In the genomic region with DNA sequence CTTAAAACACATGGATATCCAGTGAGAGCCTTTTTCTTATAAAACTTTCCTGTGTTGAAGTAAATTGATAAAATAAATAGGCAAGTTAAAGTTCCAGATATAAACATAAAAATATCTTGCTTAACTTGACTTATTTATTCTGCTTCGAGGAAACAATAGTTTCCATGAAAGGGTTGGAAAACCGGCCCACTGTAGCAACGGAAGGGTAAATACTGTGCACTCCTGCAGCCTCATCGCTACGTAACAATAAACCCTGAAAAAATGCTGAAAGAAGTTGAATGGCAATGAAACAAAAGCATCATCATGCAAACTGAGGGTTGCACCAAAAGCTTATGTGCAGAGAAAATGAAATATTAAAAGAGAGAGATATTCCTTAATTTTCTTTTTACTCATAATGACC, we compare ENCODE assay signal across 9 mouse cellular contexts.
DNase-seq lines count a peak whose midpoint lies in the region; ATAC-seq and TF ChIP-seq lines count a peak whose summit lies in the region.
"Had no signal": no experiment of that assay in that cellular context is flagged by ENCODE, and none has a peak within 500 bp of the region (broad histone marks: within the 10 kb centered on the region; RNA-seq: fewer than 3 reads in every experiment).

No protein-coding gene starts in this region.

- peak overlapping the region; percentile 22 for H3K4me2 ChIP-seq in neural tube, embryonic 11.5 days (ENCODE audit: low read depth)
- H3K4me2 ChIP-seq in liver, embryonic 15.5 days = no peak overlapping the region

- 67% methylated on average over 5 of the region's 5 CpGs for WGBS in neural tube, embryonic 11.5 days
- 52% methylated on average over 5 of the region's 5 CpGs for WGBS in liver, embryonic 15.5 days (ENCODE audit: insufficient replicate concordance)

- intact Hi-C loops in gastrocnemius, adult 2 months (cut with DNase I) = loop anchor here (5.0 to 10.0 kb wide), 3 partner anchors 100 to 937 kb away; no protein-coding TSS in a partner anchor

- ATAC-seq in neural tube, embryonic 11.5 days (ENCODE audit: insufficient read depth, low FRiP score, low TSS enrichment) = no peak
- ATAC-seq in liver, embryonic 15.5 days (ENCODE audit: insufficient read depth) = no peak

- H3K4me1 ChIP-seq in neural tube, embryonic 11.5 days (ENCODE audit: control insufficient read depth, insufficient read depth, low read length) = peaks cover 9% of the 10 kb centered on the region; the same call in 1 of the 2 replicates
- peaks cover 6% of the 10 kb centered on the region for H3K4me1 ChIP-seq in liver, embryonic 15.5 days (replicated peaks)

- peak overlapping the region; percentile 98 for H3K4me3 ChIP-seq in gastrocnemius, adult 2 months
- peak overlapping the region; percentile 4; the same call in 1 of the 2 replicates for H3K4me3 ChIP-seq in neural tube, embryonic 11.5 days (ENCODE audit: low read depth, low read length)
- H3K4me3 ChIP-seq in liver, embryonic 15.5 days (replicated peaks) = 0 out of 2 replicates have a peak overlapping the region, but pooled peaks have one; percentile 9

- peaks cover 4% of the 10 kb centered on the region; the same call in 1 of the 2 replicates for H3K36me3 ChIP-seq in neural tube, embryonic 11.5 days (ENCODE audit: control insufficient read depth, insufficient read depth, low read length)
- H3K36me3 ChIP-seq in liver, embryonic 15.5 days (replicated peaks) = 0 out of 2 replicates have a peak, but pooled peaks cover 9% of the 10 kb centered on the region

- DNase-seq in gastrocnemius, adult 2 months = no peak
- DNase-seq in gastrocnemius, postnatal 4 days (ENCODE audit: low spot score in 2 of 2) = no peak
- DNase-seq in neural tube, embryonic 11.5 days (ENCODE audit: low spot score) = no peak
- no peak for DNase-seq in neural tube, embryonic 10.5 days (ENCODE audit: extremely low spot score, low spot score)
- DNase-seq in adrenal gland, postnatal 14 days = no peak
- no peak for DNase-seq in thymus, postnatal 36 days
- DNase-seq in kidney, postnatal 4 days = no peak
- DNase-seq: kidney, adult 2 months had no signal

- H3K27me3 ChIP-seq in neural tube, embryonic 11.5 days (ENCODE audit: control insufficient read depth, insufficient read depth, low read length) = no peaks in the 10 kb centered on the region
- peaks cover 49% of the 10 kb centered on the region for H3K27me3 ChIP-seq in liver, embryonic 15.5 days

- no peak overlapping the region for H3K9ac ChIP-seq in neural tube, embryonic 11.5 days (ENCODE audit: low read length)
- no peak overlapping the region for H3K9ac ChIP-seq in liver, embryonic 15.5 days

- H3K27ac ChIP-seq in gastrocnemius, adult 2 months = peak overlapping the region; percentile 100
- no peak overlapping the region for H3K27ac ChIP-seq in neural tube, embryonic 11.5 days (ENCODE audit: low read depth, low read length)
- no peak overlapping the region for H3K27ac ChIP-seq in liver, embryonic 15.5 days (replicated peaks)

- no peaks in the 10 kb centered on the region for H3K9me3 ChIP-seq in neural tube, embryonic 11.5 days (ENCODE audit: control insufficient read depth, low read length)
- H3K9me3 ChIP-seq in liver, embryonic 15.5 days (replicated peaks) = no peaks in the 10 kb centered on the region

- no peak for TF ChIP-seq CTCF in gastrocnemius, adult 2 months (IDR thresholded peaks at IDR 0.05)

Comparison
In these comparisons a context has a peak if more than half of its experiments do, and no peak if none do; other contexts are left out.
1. H3K4me3 ChIP-seq: peak in every context shown above with its lines; median percentile 98 in gastrocnemius, adult 2 months; 9 in liver, embryonic 15.5 days; 4 in neural tube, embryonic 11.5 days.